22 mouse cellular contexts compared by ENCODE assay signal in genomic region chr4:100119431-100119830, GRCm38 (mm10). TPM values are rescaled to one million over a fixed set of nuclear protein-coding genes. Genes with fewer than 3 reads are reported as not detected.
A peak's percentile ranks its signal among the peaks of the same experiment; 100 is the strongest.
DNase-seq lines count a peak whose midpoint lies in the region; ATAC-seq and TF ChIP-seq lines count a peak whose summit lies in the region.
"Had no signal": no experiment of that assay in that cellular context is flagged by ENCODE, and none has a peak within 500 bp of the region (broad histone marks: within the 10 kb centered on the region; RNA-seq: fewer than 3 reads in every experiment).

No protein-coding gene starts in this region.

- H3K9me3 ChIP-seq in liver, embryonic 11.5 days (ENCODE audit: control insufficient read depth, low read length), result no peaks in the 10 kb centered on the region
- H3K9me3 ChIP-seq: embryonic facial prominence, embryonic 13.5 days; embryonic facial prominence, embryonic 15.5 days; forebrain, embryonic 12.5 days had no signal

- H3K4me3 ChIP-seq in kidney, adult 2 months (ENCODE audit: insufficient read depth, low read depth, low read length), result no peak overlapping the region
- no peak overlapping the region for H3K4me3 ChIP-seq in liver, adult 2 months (ENCODE audit: insufficient read depth, low read depth, low read length)
- no peak overlapping the region for H3K4me3 ChIP-seq in liver, embryonic 11.5 days (ENCODE audit: low read depth, low read length)
- H3K4me3 ChIP-seq: embryonic facial prominence, embryonic 13.5 days; embryonic facial prominence, embryonic 15.5 days; erythroblast, embryonic 14.5 days; forebrain, embryonic 10.5 days; forebrain, embryonic 12.5 days had no signal

- peak; percentile 62 for DNase-seq in kidney, adult 2 months
- no peak for DNase-seq in kidney, postnatal 4 days
- peak; percentile 42 for DNase-seq in liver, adult 2 months (ENCODE audit: extremely low read depth, low read depth, low spot score)
- DNase-seq in liver, embryonic 11.5 days (ENCODE audit: low spot score), result no peak
- DNase-seq: adrenal gland, adult 2 months; adrenal gland, postnatal 10 days; adrenal gland, postnatal 25 days; cerebellum, adult 11 months; cerebellum, adult 18-20 months; cerebellum, adult 8-10 months; cerebellum, adult 9-11 months; cerebellum, postnatal 14 days; cerebellum, postnatal 36 days; embryo, embryonic 11 days had no signal

- no peak for ATAC-seq in liver, embryonic 11.5 days (replicated peaks; ENCODE audit: low FRiP score)
- ATAC-seq: forebrain, embryonic 14.5 days; forebrain, embryonic 16.5 days had no signal

- H3K79me2 ChIP-seq in liver, adult 2 months (ENCODE audit: control insufficient read depth, insufficient read depth, low read length), result no peaks in the 10 kb centered on the region; the same call in 1 of the 2 replicates

- TF ChIP-seq POLR2A in kidney, adult 2 months (IDR thresholded peaks at IDR 0.05; ENCODE audit: low read depth, low read length), result no peak
- TF ChIP-seq POLR2A in liver, adult 2 months (IDR thresholded peaks at IDR 0.05; ENCODE audit: extremely low read depth, insufficient read depth, low read length), result no peak

- H3K4me1 ChIP-seq in kidney, adult 2 months (ENCODE audit: control insufficient read depth, insufficient read depth, low read length), result peaks cover 21% of the 10 kb centered on the region
- H3K4me1 ChIP-seq in liver, adult 2 months (ENCODE audit: control insufficient read depth, insufficient read depth, low read length), result peaks cover 18% of the 10 kb centered on the region
- no peaks in the 10 kb centered on the region for H3K4me1 ChIP-seq in liver, embryonic 11.5 days (replicated peaks; ENCODE audit: control insufficient read depth, insufficient read depth, low read length)
- H3K4me1 ChIP-seq: forebrain, embryonic 12.5 days had no signal

- 54% methylated on average over 1 of the region's 1 CpGs for WGBS in kidney, adult 2 months
- WGBS in liver, adult 2 months, result 15% methylated on average over 1 of the region's 1 CpGs
- WGBS in liver, embryonic 11.5 days, result 91% methylated on average over 1 of the region's 1 CpGs

- H3K4me2 ChIP-seq in liver, embryonic 11.5 days, result no peak overlapping the region
- H3K4me2 ChIP-seq: embryonic facial prominence, embryonic 13.5 days; embryonic facial prominence, embryonic 15.5 days; forebrain, embryonic 12.5 days had no signal

- H3K27ac ChIP-seq in kidney, adult 2 months (ENCODE audit: insufficient read depth, low read depth, low read length), result peak overlapping the region; percentile 39; the same call in 1 of the 2 replicates
- H3K27ac ChIP-seq in liver, adult 2 months (replicated peaks; ENCODE audit: insufficient read depth, low read depth, low read length), result no peak overlapping the region
- H3K27ac ChIP-seq in liver, embryonic 11.5 days (ENCODE audit: low read depth, low read length), result no peak overlapping the region
- H3K27ac ChIP-seq: embryonic facial prominence, embryonic 13.5 days; embryonic facial prominence, embryonic 15.5 days; forebrain, embryonic 10.5 days; forebrain, embryonic 12.5 days had no signal

- TF ChIP-seq CTCF in kidney, adult 2 months (conservative IDR thresholded peaks at IDR 0.05; ENCODE audit: insufficient read depth, insufficient read length, low read depth, low read length), result no peak
- no peak for TF ChIP-seq CTCF in liver, adult 2 months (IDR thresholded peaks at IDR 0.05; ENCODE audit: low read depth, low read length)

- no peak overlapping the region for H3K9ac ChIP-seq in liver, adult 2 months (ENCODE audit: low read depth, low read length)
- H3K9ac ChIP-seq in liver, embryonic 11.5 days (ENCODE audit: low read depth, low read length), result no peak overlapping the region
- H3K9ac ChIP-seq: embryonic facial prominence, embryonic 13.5 days; embryonic facial prominence, embryonic 15.5 days; forebrain, embryonic 12.5 days had no signal

- no peaks in the 10 kb centered on the region for H3K27me3 ChIP-seq in kidney, adult 2 months (replicated peaks; ENCODE audit: control insufficient read depth, insufficient read depth, low read length)
- H3K27me3 ChIP-seq in liver, adult 2 months (ENCODE audit: control insufficient read depth, insufficient read depth, low read length), result no peaks in the 10 kb centered on the region
- H3K27me3 ChIP-seq in liver, embryonic 11.5 days (replicated peaks; ENCODE audit: control insufficient read depth, insufficient read depth, low read length), result no peaks in the 10 kb centered on the region
- H3K27me3 ChIP-seq: embryonic facial prominence, embryonic 13.5 days; embryonic facial prominence, embryonic 15.5 days; forebrain, embryonic 12.5 days had no signal

- no peaks in the 10 kb centered on the region for H3K36me3 ChIP-seq in kidney, adult 2 months (ENCODE audit: control insufficient read depth, insufficient read depth, low read length)
- H3K36me3 ChIP-seq in liver, adult 2 months (ENCODE audit: control insufficient read depth, insufficient read depth, low read length), result no peaks in the 10 kb centered on the region
- no peaks in the 10 kb centered on the region for H3K36me3 ChIP-seq in liver, embryonic 11.5 days (ENCODE audit: control insufficient read depth, insufficient read depth, low read length)
- H3K36me3 ChIP-seq: embryonic facial prominence, embryonic 13.5 days; embryonic facial prominence, embryonic 15.5 days; forebrain, embryonic 10.5 days; forebrain, embryonic 12.5 days had no signal

RNA-seq across cellular contexts. Expression of gene Ror1, which starts 23.8 kb away (rescaled TPM):
- polyA plus RNA-seq in kidney, adult 2 months (2012; rRNA removed), result 2.2 and 2.8 TPM in 2 replicates
- total RNA-seq in liver, adult 2 months (2014; rRNA removed), result 1.4 and 1.7 TPM in 2 replicates
- polyA plus RNA-seq in liver, adult 2 months (2012; rRNA removed), result 0.56 and 0.60 TPM in 2 replicates
- polyA plus RNA-seq in liver, embryonic 11.5 days (2014; fragmentation: Nextera tagmentation; extraction: Ambion mirVana), result 3.9 and 4.1 TPM in 2 replicates
- total RNA-seq: MEL had no signal
- polyA plus RNA-seq: erythroblast, embryonic 14.5 days had no signal

Comparison
In these comparisons a context has a peak if more than half of its experiments do, and no peak if none do; other contexts are left out.
1. DNase-seq: peak in kidney, adult 2 months (single experiment) and liver, adult 2 months (single experiment); none in kidney, postnatal 4 days (0 of 2) and liver, embryonic 11.5 days (single experiment).